Mouse (Mus musculus) retina, adult 2 months (tissue): Measurements from ENCODE around the gene Rabep2.

ENCODE experiments used
- DNase-seq: peaks from one replicate; pipeline ENCODE4 v3.0.0-alpha.2; 2012; ENCODE audit warnings: low read depth, low spot score

Gene Rabep2

GRCm38 (mm10) chr7:126491973-126492372, 63.4 kb downstream of the Rabep2 start:
- DNase-seq, result no peak

DNA sequence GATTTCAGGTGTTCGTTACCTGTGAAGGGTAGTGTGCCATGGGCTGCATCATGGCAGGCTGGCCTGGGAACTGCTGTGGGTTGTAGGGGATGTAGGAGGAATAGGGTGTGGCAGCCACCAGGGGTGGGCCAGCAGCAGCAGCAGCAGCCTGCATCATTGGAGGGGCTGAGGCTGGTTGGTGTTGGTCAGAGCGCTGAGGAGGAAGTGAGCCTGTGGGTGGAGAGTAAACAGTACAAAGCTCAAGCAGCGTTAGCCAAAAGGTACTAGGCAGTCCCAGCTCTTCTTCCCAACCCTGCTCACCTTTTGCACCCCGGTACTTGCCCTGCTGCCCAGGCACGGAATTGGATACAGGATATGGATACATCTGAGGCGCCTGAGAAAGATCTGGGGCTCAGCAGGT, 65.6 kb downstream of the Rabep2 start:
- DNase-seq, result no peak

DNA sequence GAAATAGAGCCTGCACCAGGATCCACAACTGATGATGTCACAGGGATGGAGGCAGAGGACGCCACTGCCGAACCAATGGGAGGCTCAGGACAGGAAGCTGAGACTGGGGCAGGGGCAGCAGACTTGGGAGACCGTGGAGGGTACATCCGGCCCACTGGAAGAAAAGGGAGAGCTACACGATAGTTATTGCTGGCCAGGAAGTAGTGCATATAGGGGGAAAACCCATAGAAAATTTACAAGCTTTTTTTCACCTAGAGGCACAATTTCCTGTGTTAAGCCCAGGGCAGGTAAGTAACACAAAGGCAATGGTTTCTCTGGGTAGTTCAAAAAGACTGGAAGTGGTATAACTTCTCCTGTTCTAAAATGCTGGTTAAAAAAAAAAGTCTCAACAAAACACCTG, 67.9 kb downstream of the Rabep2 start:
- no peak for DNase-seq

GRCm38 (mm10) chr7:126497966-126498365, 69.4 kb downstream of the Rabep2 start:
- no peak for DNase-seq
